Mouse (Mus musculus): Measurements from ENCODE around the gene Phf13.

- peak; percentile 9; the same call in 1 of the 2 replicates for TF ChIP-seq POLR2A (IDR thresholded peaks at IDR 0.05; ENCODE audit: extremely low read depth, insufficient read depth, low read length)
- TF ChIP-seq CTCF (IDR thresholded peaks at IDR 0.05; ENCODE audit: extremely low read depth, insufficient read depth, low read length): no peak
Observed at GRCm38 (mm10) chr4:152009076-152010051, 13.3 kb upstream of the Phf13 start.
